In the genomic region with DNA sequence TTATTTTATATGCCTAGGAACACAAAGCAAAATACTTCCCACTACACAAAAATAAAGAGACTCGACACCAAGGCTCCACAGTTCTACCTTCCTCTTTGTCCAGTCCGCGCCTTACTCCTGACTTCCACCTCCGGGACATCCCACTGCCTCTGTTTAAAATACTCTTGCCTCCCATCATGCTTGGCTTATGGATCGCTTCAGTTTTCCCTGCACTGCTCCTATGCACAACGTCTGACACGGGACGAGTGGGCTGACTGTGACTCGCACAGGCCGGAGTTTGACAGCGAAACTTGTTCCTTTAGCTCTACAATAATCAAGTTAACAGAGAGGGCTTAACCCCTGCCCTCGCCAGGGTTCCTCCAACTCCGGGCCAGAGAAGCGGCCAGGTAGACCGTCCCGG, we compare ENCODE assay signal across 8 mouse cellular contexts. TPM values are rescaled to one million over a fixed set of nuclear protein-coding genes. Genes with fewer than 3 reads are reported as not detected.
DNase-seq lines count a peak whose midpoint lies in the region; ATAC-seq and TF ChIP-seq lines count a peak whose summit lies in the region.

No protein-coding gene starts in this region.

- peaks cover 20% of the 10 kb centered on the region for H3K4me1 ChIP-seq in kidney, embryonic 15.5 days
- peaks cover 13% of the 10 kb centered on the region for H3K4me1 ChIP-seq in hindbrain, postnatal 0 days (ENCODE audit: insufficient read depth, low read length)
- H3K4me1 ChIP-seq in midbrain, postnatal 0 days (ENCODE audit: insufficient read depth, low read length), result peaks cover 6% of the 10 kb centered on the region

- H3K4me2 ChIP-seq in kidney, embryonic 15.5 days, result peak overlapping the region; percentile 75
- H3K4me2 ChIP-seq in hindbrain, postnatal 0 days (ENCODE audit: low read depth, low read length), result peak overlapping the region; percentile 99
- H3K4me2 ChIP-seq in midbrain, postnatal 0 days (ENCODE audit: low read depth, low read length, poor library complexity, severe bottlenecking), result peak overlapping the region; percentile 97

- no peak for TF ChIP-seq CTCF in hindbrain, postnatal 0 days (IDR thresholded peaks at IDR 0.05; ENCODE audit: low read depth)
- TF ChIP-seq CTCF in midbrain, postnatal 0 days (IDR thresholded peaks at IDR 0.05), result no peak

- no peaks in the 10 kb centered on the region for H3K27me3 ChIP-seq in kidney, embryonic 15.5 days
- H3K27me3 ChIP-seq in hindbrain, postnatal 0 days (ENCODE audit: insufficient read depth, low read length), result no peaks in the 10 kb centered on the region
- H3K27me3 ChIP-seq in midbrain, postnatal 0 days (ENCODE audit: insufficient read depth, low read length), result no peaks in the 10 kb centered on the region

- peaks cover 20% of the 10 kb centered on the region for H3K36me3 ChIP-seq in kidney, embryonic 15.5 days
- no peaks in the 10 kb centered on the region for H3K36me3 ChIP-seq in hindbrain, postnatal 0 days (ENCODE audit: insufficient read depth, low read length)
- H3K36me3 ChIP-seq in midbrain, postnatal 0 days (ENCODE audit: insufficient read depth, low read length), result peaks cover 4% of the 10 kb centered on the region

- peak overlapping the region; percentile 11; the same call in 1 of the 2 replicates for H3K27ac ChIP-seq in kidney, embryonic 15.5 days
- H3K27ac ChIP-seq in hindbrain, postnatal 0 days, result peak overlapping the region; percentile 49; the same call in 1 of the 2 replicates
- peak overlapping the region; percentile 33; the same call in 1 of the 2 replicates for H3K27ac ChIP-seq in midbrain, postnatal 0 days (ENCODE audit: low read depth, low read length)

- no peak for DNase-seq in kidney, adult 8-10 months
- DNase-seq in c-Kit-positive CD71-negative TER-119-negative erythroid progenitor cells, embryonic 14.5 days (ENCODE audit: low read depth), result peak; percentile 19
- no peak for DNase-seq in hindbrain, postnatal 0 days (ENCODE audit: low spot score)
- DNase-seq in midbrain, postnatal 0 days (ENCODE audit: low spot score), result peak; percentile 4
- no peak for DNase-seq in yolk sac, embryonic 10.5 days (ENCODE audit: low spot score)
- no peak for DNase-seq in spleen, postnatal 10 days (ENCODE audit: low spot score in 2 of 2)
- DNase-seq in ovary, postnatal 10 days (ENCODE audit: low spot score), result no peak

- peak overlapping the region; percentile 61 for H3K9ac ChIP-seq in kidney, embryonic 15.5 days
- peak overlapping the region; percentile 62 for H3K9ac ChIP-seq in hindbrain, postnatal 0 days (replicated peaks; ENCODE audit: low read length)
- peak overlapping the region; percentile 60 for H3K9ac ChIP-seq in midbrain, postnatal 0 days (replicated peaks; ENCODE audit: low read length, poor library complexity, severe bottlenecking)

- under 1% methylated on average over 16 of the region's 16 CpGs for WGBS in kidney, embryonic 15.5 days
- WGBS in hindbrain, postnatal 0 days, result under 1% methylated on average over 16 of the region's 16 CpGs
- WGBS in midbrain, postnatal 0 days, result under 1% methylated on average over 16 of the region's 16 CpGs

- ATAC-seq in kidney, embryonic 15.5 days (replicated peaks; ENCODE audit: low FRiP score), result no peak
- no peak for ATAC-seq in hindbrain, postnatal 0 days
- ATAC-seq in midbrain, postnatal 0 days (ENCODE audit: low FRiP score), result no peak

- H3K4me3 ChIP-seq in kidney, embryonic 15.5 days (replicated peaks), result peak overlapping the region; percentile 70
- peak overlapping the region; percentile 70 for H3K4me3 ChIP-seq in hindbrain, postnatal 0 days (ENCODE audit: low read length)
- H3K4me3 ChIP-seq in midbrain, postnatal 0 days (ENCODE audit: low read depth, low read length), result peak overlapping the region; percentile 83

- no peaks in the 10 kb centered on the region for H3K9me3 ChIP-seq in kidney, embryonic 15.5 days (replicated peaks)
- no peaks in the 10 kb centered on the region for H3K9me3 ChIP-seq in hindbrain, postnatal 0 days (ENCODE audit: low read length)
- H3K9me3 ChIP-seq in midbrain, postnatal 0 days (ENCODE audit: low read length), result no peaks in the 10 kb centered on the region

RNA-seq across cellular contexts. Expression of a gene that starts 0.3 kb away (rescaled TPM):
- polyA plus RNA-seq in kidney, embryonic 15.5 days (2015; fragmentation: Nextera tagmentation; extraction: Ambion mirVana), result 89.0 and 97.7 TPM in 2 replicates
- 13.1 and 15.7 TPM in 2 replicates for total RNA-seq in hindbrain, postnatal 0 days (2014; rRNA removed)
- 50.3 and 58.9 TPM in 2 replicates for polyA plus RNA-seq in hindbrain, postnatal 0 days (2015; fragmentation: Nextera tagmentation; extraction: Ambion mirVana)
- total RNA-seq in midbrain, postnatal 0 days (2014; rRNA removed), result 19.8 and 24.8 TPM in 2 replicates
- 44.1 and 56.9 TPM in 2 replicates for polyA plus RNA-seq in midbrain, postnatal 0 days (2015; fragmentation: Nextera tagmentation; extraction: Ambion mirVana)

Comparison
In these comparisons a context has a peak if more than half of its experiments do, and no peak if none do; other contexts are left out.
1. DNase-seq: peak in c-Kit-positive CD71-negative TER-119-negative erythroid progenitor cells, embryonic 14.5 days (single experiment) and midbrain, postnatal 0 days (single experiment); none in kidney, adult 8-10 months (0 of 2), hindbrain, postnatal 0 days (single experiment), yolk sac, embryonic 10.5 days (single experiment), spleen, postnatal 10 days (0 of 2) and ovary, postnatal 10 days (single experiment).
2. Peak in every context shown above with its lines, with median percentiles within 50 percentile points of each other: H3K27ac ChIP-seq, H3K4me2 ChIP-seq, H3K4me3 ChIP-seq and H3K9ac ChIP-seq.